Mouse (Mus musculus) liver, postnatal 0 days (tissue): ENCODE data around the gene Faf1.

ENCODE experiments used
- CTCF ChIP-seq: sonication (generic); IDR thresholded peaks from 2 replicates; pipeline ENCODE4 v1.5.1; 2016; ENCODE audit warnings: antibody characterized with exemption, low read depth
- EP300 ChIP-seq: IDR thresholded peaks from 2 replicates; pipeline ENCODE4 v1.6.1; 2016; ENCODE audit warnings: antibody characterized with exemption, low read depth, mild to moderate bottlenecking

DNA sequence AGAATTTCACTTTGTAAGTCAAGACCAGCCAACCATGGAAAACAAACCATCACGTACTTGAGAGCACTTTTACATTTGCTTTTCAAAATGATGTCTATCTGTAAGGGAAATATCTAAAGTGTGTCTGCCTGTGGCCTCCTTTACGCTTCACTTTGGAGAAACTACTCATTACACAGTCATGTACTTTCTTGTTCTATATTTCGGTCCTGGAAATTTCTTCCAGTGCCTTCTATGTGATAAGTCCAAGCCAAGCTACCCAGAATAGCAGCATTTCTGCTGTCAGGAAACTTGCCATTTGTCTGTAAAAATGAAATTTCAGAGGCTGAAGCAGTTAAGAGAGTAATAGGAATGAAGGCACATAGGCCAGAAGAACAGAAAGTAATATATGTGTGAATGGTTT, 228.1 kb downstream of the Faf1 start:
- TF ChIP-seq CTCF = no peak
- no peak for TF ChIP-seq EP300
